Mouse (Mus musculus) MEL (cell line): ENCODE data around the gene Nphp4. TPM values are rescaled to one million over a fixed set of nuclear protein-coding genes. Genes with fewer than 3 reads are reported as not detected.

Experiments
- DNase-seq: peaks from one replicate; pipeline ENCODE4 v3.0.0; 2011; ENCODE audit warnings: low read depth, low spot score
- H3K27ac ChIP-seq: 2 replicates; pipeline ENCODE4 v1.5.1; 2012; ENCODE audit warnings: low read depth, mild to moderate bottlenecking, control low read depth, low read length, moderate library complexity; ENCODE audit not compliant: control insufficient read depth
- H3K27me3 ChIP-seq, 2 experiments: fragments of 150-350 bp in 1 of 2; sonication (generic) in 1 of 2; 2 replicates each; pipeline ENCODE4 v1.6.1; 2012; ENCODE audit warnings: low read length in 2 of 2, mild to moderate bottlenecking in 2 of 2, improper control_type of control experiment in 1 of 2, moderate library complexity in 1 of 2; ENCODE audit not compliant: insufficient read depth in 2 of 2, control insufficient read depth in 1 of 2
- H3K36me3 ChIP-seq, 2 experiments: 2 replicates each; pipeline ENCODE4 v1.6.1; 2012 to 2014; ENCODE audit warnings: low read length in 2 of 2, improper control_type of control experiment in 1 of 2, inconsistent platforms in 1 of 2, mild to moderate bottlenecking in 1 of 2; ENCODE audit not compliant: insufficient read depth in 2 of 2, control insufficient read depth in 1 of 2
- H3K4me1 ChIP-seq, 2 experiments: fragments of 150-350 bp in 1 of 2; sonication (generic) in 1 of 2; 2 replicates each; pipeline ENCODE4 v1.6.1; 2012; ENCODE audit warnings: low read length in 2 of 2, improper control_type of control experiment in 1 of 2, mild to moderate bottlenecking in 1 of 2; ENCODE audit not compliant: insufficient read depth in 2 of 2, control insufficient read depth in 1 of 2
- H3K4me3 ChIP-seq, 2 experiments: fragments of 150-350 bp in 1 of 2; sonication (generic) in 1 of 2; 2 replicates each; pipeline ENCODE4 v1.5.1; 2012; ENCODE audit warnings: low read depth in 2 of 2, low read length in 2 of 2, mild to moderate bottlenecking in 2 of 2, moderate library complexity in 2 of 2, control low read depth in 1 of 2, improper control_type of control experiment in 1 of 2; ENCODE audit not compliant: control insufficient read depth in 1 of 2, insufficient read depth in 1 of 2
- H3K79me2 ChIP-seq: 2 replicates; pipeline ENCODE4 v1.6.1; 2012; ENCODE audit warnings: mild to moderate bottlenecking, low read length, moderate library complexity; ENCODE audit not compliant: control insufficient read depth, poor library complexity, insufficient read depth
- H3K9ac ChIP-seq: 2 replicates; pipeline ENCODE4 v1.6.1; 2012; ENCODE audit warnings: low read depth, mild to moderate bottlenecking, control low read depth, low read length, moderate library complexity; ENCODE audit not compliant: control insufficient read depth, poor library complexity, severe bottlenecking
- H3K9me3 ChIP-seq: fragments of 150-350 bp; sonication (generic); replicated peaks from 2 replicates; pipeline ENCODE4 v1.6.1; 2012; ENCODE audit warnings: mild to moderate bottlenecking, low read length, improper control_type of control experiment, moderate library complexity; ENCODE audit not compliant: insufficient read depth
- CTCF ChIP-seq, 3 experiments: IDR thresholded peaks in 2 of 3; conservative IDR thresholded peaks in 1 of 3; 2 replicates each; pipeline ENCODE4 v1.5.1; 2011 to 2012; ENCODE audit warnings: low read length in 3 of 3, low read depth in 2 of 3, mild to moderate bottlenecking in 2 of 3, improper control_type of control experiment in 1 of 3, inconsistent platforms in 1 of 3, mixed read lengths in 1 of 3, moderate library complexity in 1 of 3; ENCODE audit not compliant: control insufficient read depth in 1 of 3, insufficient read depth in 1 of 3, poor library complexity in 1 of 3, severe bottlenecking in 1 of 3
- ELF1 ChIP-seq: IDR thresholded peaks from 2 replicates; pipeline ENCODE4 v1.6.1; 2014; ENCODE audit warnings: low read depth, mild to moderate bottlenecking, inconsistent platforms, low read length, improper control_type of control experiment, moderate library complexity
- ETS1 ChIP-seq: IDR thresholded peaks from 2 replicates; pipeline ENCODE4 v1.6.1; 2012; ENCODE audit warnings: low read depth, mild to moderate bottlenecking, inconsistent platforms, low read length, improper control_type of control experiment, moderate library complexity
- GABPA ChIP-seq: IDR thresholded peaks from 2 replicates; pipeline ENCODE4 v1.6.1; 2012; ENCODE audit warnings: low read depth, mild to moderate bottlenecking, inconsistent platforms, low read length, improper control_type of control experiment, moderate library complexity
- GATA1 ChIP-seq: IDR thresholded peaks from 2 replicates; pipeline ENCODE4 v1.6.1; 2011; ENCODE audit warnings: low read depth, low read length, improper control_type of control experiment
- HCFC1 ChIP-seq: IDR thresholded peaks from 2 replicates; pipeline ENCODE4 v1.6.1; 2012; ENCODE audit warnings: low read depth, mild to moderate bottlenecking, inconsistent platforms, low read length, improper control_type of control experiment, moderate library complexity
- MAFK ChIP-seq: IDR thresholded peaks from 2 replicates; pipeline ENCODE4 v1.6.1; 2011; ENCODE audit warnings: low read depth, mild to moderate bottlenecking, low read length, improper control_type of control experiment, borderline replicate concordance
- MAX ChIP-seq: IDR thresholded peaks from 2 replicates; pipeline ENCODE4 v1.6.1; 2011; ENCODE audit warnings: low read length, improper control_type of control experiment
- MAZ ChIP-seq: IDR thresholded peaks from 2 replicates; pipeline ENCODE4 v1.6.1; 2012; ENCODE audit warnings: low read depth, mild to moderate bottlenecking, inconsistent platforms, low read length, improper control_type of control experiment
- MEF2A ChIP-seq: IDR thresholded peaks from 2 replicates; pipeline ENCODE4 v1.6.1; 2014; ENCODE audit warnings: low read depth, mild to moderate bottlenecking, inconsistent platforms, low read length, improper control_type of control experiment; ENCODE audit not compliant: poor library complexity, insufficient replicate concordance, severe bottlenecking; ENCODE audit errors: extremely low read depth
- MYB ChIP-seq: IDR thresholded peaks from 2 replicates; pipeline ENCODE4 v1.6.1; 2011; ENCODE audit warnings: mild to moderate bottlenecking, low read depth, low read length, improper control_type of control experiment
- NELFE ChIP-seq: IDR thresholded peaks from 2 replicates; pipeline ENCODE4 v1.6.1; 2011; ENCODE audit warnings: low read depth, low read length, improper control_type of control experiment
- NRF1 ChIP-seq: IDR thresholded peaks from 2 replicates; pipeline ENCODE4 v1.6.1; 2014; ENCODE audit warnings: low read depth, mild to moderate bottlenecking, inconsistent platforms, low read length, improper control_type of control experiment, moderate library complexity; ENCODE audit not compliant: poor library complexity, insufficient read depth, severe bottlenecking
- POLR2A ChIP-seq, 2 experiments: IDR thresholded peaks; 2 replicates each; pipeline ENCODE4 v1.6.1; 2011 to 2012; ENCODE audit warnings: low read length in 2 of 2, mild to moderate bottlenecking in 2 of 2, control low read depth in 1 of 2, improper control_type of control experiment in 1 of 2, low read depth in 1 of 2, moderate library complexity in 1 of 2; ENCODE audit not compliant: control insufficient read depth in 1 of 2, insufficient read depth in 1 of 2, poor library complexity in 1 of 2
- RAD21 ChIP-seq: IDR thresholded peaks from 2 replicates; pipeline ENCODE4 v1.6.1; 2011; ENCODE audit warnings: mild to moderate bottlenecking, low read depth, low read length, improper control_type of control experiment
- SMC3 ChIP-seq: IDR thresholded peaks from 2 replicates; pipeline ENCODE4 v1.6.1; 2011; ENCODE audit warnings: low read depth, low read length, improper control_type of control experiment
- TAL1 ChIP-seq: IDR thresholded peaks from 2 replicates; pipeline ENCODE4 v1.6.1; 2012; ENCODE audit warnings: mild to moderate bottlenecking, inconsistent platforms, low read length, moderate library complexity, mixed read lengths
- TBP ChIP-seq: IDR thresholded peaks from 2 replicates; pipeline ENCODE4 v1.8.0; 2011; ENCODE audit warnings: low read depth, low read length, improper control_type of control experiment
- UBTF ChIP-seq: IDR thresholded peaks from 2 replicates; pipeline ENCODE4 v1.6.1; 2012; ENCODE audit warnings: low read depth, mild to moderate bottlenecking, inconsistent platforms, low read length, improper control_type of control experiment, moderate library complexity, borderline replicate concordance; ENCODE audit not compliant: insufficient read depth
- ZKSCAN1 ChIP-seq: IDR thresholded peaks from 2 replicates; pipeline ENCODE4 v1.6.1; 2012; ENCODE audit warnings: low read depth, mild to moderate bottlenecking, inconsistent platforms, low read length, improper control_type of control experiment, moderate library complexity
- ZNF384 ChIP-seq: IDR thresholded peaks from 2 replicates; pipeline ENCODE4 v1.6.1; 2012; ENCODE audit warnings: low read depth, mild to moderate bottlenecking, inconsistent platforms, low read length, improper control_type of control experiment
- polyA plus RNA-seq, 2 experiments: library from polyadenylated mRNA; stranded (reverse) in 1 of 2; unstranded in 1 of 2; fragments of >175 nt in 1 of 2; fragments of >200 nt in 1 of 2; gene quantifications; 2 replicates each; pipeline versions ENCODE4 v1.2.1 to v1.2.4; 2012; ENCODE audit warnings: low replicate concordance in 2 of 2, low read depth in 1 of 2; ENCODE audit not compliant: insufficient read length in 2 of 2, insufficient read depth in 1 of 2, missing spikeins in 1 of 2
- total RNA-seq: library from RNA; depleted of rRNA; stranded (reverse); fragments of 300-350 nt; gene quantifications from 2 replicates; pipeline ENCODE4 v1.2.3, GENCODE M21; 2012

Nphp4 gene
- total and polyA plus RNA-seq, 3 experiments = not detected

GRCm38 (mm10) chr4:152488046-152488445 lies 11.5 kb downstream of the Nphp4 start:
- H3K79me2 ChIP-seq = no peaks in the 10 kb centered on the region
- no peak for TF ChIP-seq POLR2A (IDR thresholded peaks at IDR 0.05; ENCODE audit: control insufficient read depth in 1 of 2, insufficient read depth in 1 of 2, low read depth in 1 of 2, low read length in 2 of 2, poor library complexity in 1 of 2)
- TF ChIP-seq NELFE = no peak
- TF ChIP-seq GABPA = no peak
- no peak for TF ChIP-seq ZNF384
- TF ChIP-seq NRF1 = no peak
- TF ChIP-seq MYB = no peak
- TF ChIP-seq ETS1 = no peak
- no peak for TF ChIP-seq UBTF
- TF ChIP-seq ELF1 = no peak
- no peak for TF ChIP-seq MAZ
- no peak for TF ChIP-seq ZKSCAN1
- TF ChIP-seq TBP = no peak
- no peak for TF ChIP-seq MAFK
- no peak for TF ChIP-seq MEF2A
- no peaks in the 10 kb centered on the region for H3K9me3 ChIP-seq

DNA sequence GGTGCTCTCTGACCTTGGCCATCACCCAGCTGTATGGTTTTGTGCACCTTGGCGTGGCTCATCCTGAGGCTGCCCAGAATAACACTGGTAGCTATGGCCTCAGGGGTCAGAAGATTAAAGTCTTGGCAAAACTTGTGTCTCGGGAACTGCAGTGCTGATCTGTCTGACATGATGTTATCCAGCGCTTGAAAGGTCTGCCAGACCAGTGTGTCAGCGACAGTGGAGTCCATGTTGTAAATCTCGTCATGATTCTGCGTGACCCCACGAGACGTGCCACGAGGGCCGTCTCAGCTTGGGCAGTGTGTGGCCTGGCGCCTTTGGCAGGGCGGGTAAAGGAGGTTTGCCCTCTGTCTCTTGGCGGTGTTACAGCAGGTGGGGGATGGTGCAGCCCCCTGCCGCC lies 13.8 kb downstream of the Nphp4 start:
- TF ChIP-seq GABPA (no peak), TAL1 (no peak)
- Histone ChIP-seq H3K9me3 (no peaks in the 10 kb centered on the region), H3K4me1 (no peaks in the 10 kb centered on the region), H3K36me3 (no peaks in the 10 kb centered on the region), H3K9ac (no peak overlapping the region), H3K27me3 (no peaks in the 10 kb centered on the region), H3K79me2 (no peaks in the 10 kb centered on the region), H3K27ac (no peak overlapping the region), H3K4me3 (no peak overlapping the region)
- DNase-seq = no peak

More at GRCm38 (mm10) chr4:152488046-152488445, 11.5 kb downstream of the Nphp4 start:
- no peak overlapping the region for H3K27ac ChIP-seq
- no peak overlapping the region for H3K4me3 ChIP-seq
- no peaks in the 10 kb centered on the region for H3K27me3 ChIP-seq
- DNase-seq = no peak
- H3K36me3 ChIP-seq = no peaks in the 10 kb centered on the region
- H3K9ac ChIP-seq = no peak overlapping the region
- H3K4me1 ChIP-seq = no peaks in the 10 kb centered on the region

DNA sequence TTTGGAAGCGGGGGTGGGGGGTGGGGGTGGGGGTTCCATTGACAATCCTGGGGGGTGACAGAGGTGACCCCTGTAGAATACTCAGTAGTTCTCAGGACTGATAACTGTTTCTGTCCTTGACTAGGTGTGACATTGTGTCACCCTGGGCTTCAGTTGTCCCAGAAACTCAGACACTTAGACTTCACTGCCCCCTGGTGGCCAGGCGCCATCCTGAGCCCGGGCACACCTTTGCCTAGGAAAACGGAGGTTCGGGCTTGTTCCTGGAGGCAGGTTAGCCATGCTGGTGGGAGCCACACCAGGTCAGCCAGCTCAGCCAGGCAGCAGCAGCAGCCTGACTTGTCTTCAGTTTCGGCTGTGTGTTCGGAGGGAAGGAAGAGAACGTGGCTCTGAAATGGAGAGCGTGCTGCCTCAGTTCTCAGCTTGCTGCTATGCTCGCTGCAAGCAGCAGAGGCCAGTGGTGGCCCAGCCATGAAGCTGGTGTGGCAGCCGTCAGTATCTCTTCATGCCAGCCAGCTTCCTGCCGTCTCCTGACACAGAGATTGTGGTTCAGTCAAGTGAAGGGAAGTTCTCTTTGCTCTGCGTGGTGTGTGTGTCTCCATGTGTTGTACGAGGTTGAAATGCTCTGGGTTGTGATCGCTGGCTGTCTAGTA lies 14.9 kb downstream of the Nphp4 start:
- H3K79me2 ChIP-seq = no peaks in the 10 kb centered on the region
- no peak overlapping the region for H3K9ac ChIP-seq
- H3K27ac ChIP-seq = no peak overlapping the region
- no peaks in the 10 kb centered on the region for H3K36me3 ChIP-seq
- peak; percentile 11 for DNase-seq
- no peak overlapping the region for H3K4me3 ChIP-seq
- no peaks in the 10 kb centered on the region for H3K9me3 ChIP-seq
- TF ChIP-seq HCFC1 (no peak), GATA1 (no peak), ETS1 (no peak), POLR2A (IDR thresholded peaks at IDR 0.05; ENCODE audit: control insufficient read depth in 1 of 2, insufficient read depth in 1 of 2, low read depth in 1 of 2, low read length in 2 of 2, poor library complexity in 1 of 2) (no peak), SMC3 (peak; percentile 44), NRF1 (no peak), CTCF (IDR thresholded peaks at IDR 0.05 in 2 of 3, conservative IDR thresholded peaks at IDR 0.05 in 1 of 3; ENCODE audit: control insufficient read depth in 1 of 3, insufficient read depth in 1 of 3, low read depth in 2 of 3, low read length in 3 of 3, poor library complexity in 1 of 3, severe bottlenecking in 1 of 3) (peak; percentile 34 to 61 (median 39); a peak in 5 of 6 replicates), RAD21 (peak; percentile 39), MAX (no peak)
- no peaks in the 10 kb centered on the region for H3K4me1 ChIP-seq
- H3K27me3 ChIP-seq = no peaks in the 10 kb centered on the region
